Mouse (Mus musculus): ENCODE measurements around the gene Atxn1.
A peak's percentile ranks its signal among the peaks of the same experiment; 100 is the strongest.

GRCm38 (mm10) chr13:45715583-45716180 lies 249.1 kb downstream of the Atxn1 start:
- no peak for TF ChIP-seq CTCF (IDR thresholded peaks at IDR 0.05 in 2 of 3, conservative IDR thresholded peaks at IDR 0.05 in 1 of 3; ENCODE audit: control insufficient read depth in 1 of 3, insufficient read depth in 1 of 3, low read depth in 2 of 3, low read length in 3 of 3, poor library complexity in 1 of 3, severe bottlenecking in 1 of 3)
- peak; percentile 48 for TF ChIP-seq ZNF384 (IDR thresholded peaks at IDR 0.05; ENCODE audit: low read depth, low read length)
- no peak for TF ChIP-seq ELF1 (IDR thresholded peaks at IDR 0.05; ENCODE audit: low read depth, low read length)
- TF ChIP-seq GABPA (IDR thresholded peaks at IDR 0.05; ENCODE audit: low read depth, low read length), result no peak
- TF ChIP-seq MAFK (IDR thresholded peaks at IDR 0.05; ENCODE audit: borderline replicate concordance, low read depth, low read length), result no peak
- TF ChIP-seq GATA1 (IDR thresholded peaks at IDR 0.05; ENCODE audit: low read depth, low read length), result no peak
- no peak for TF ChIP-seq POLR2A (IDR thresholded peaks at IDR 0.05; ENCODE audit: control insufficient read depth in 1 of 2, insufficient read depth in 1 of 2, low read depth in 1 of 2, low read length in 2 of 2, poor library complexity in 1 of 2)
- no peak for TF ChIP-seq ZC3H11A (IDR thresholded peaks at IDR 0.05; ENCODE audit: low read depth, low read length)
- TF ChIP-seq EP300 (IDR thresholded peaks at IDR 0.05; ENCODE audit: low read depth in 1 of 2, low read length in 2 of 2), result no peak
